Mouse (Mus musculus): Measurements from ENCODE around the gene Slc24a4. TPM values are rescaled to one million over a fixed set of nuclear protein-coding genes. Genes with fewer than 3 reads are reported as not detected.
"Not testable (repeated sequence)": the region's sequence is repeated elsewhere in the genome, so short reads cannot be mapped to it uniquely, and the experiment has no call there.

The Slc24a4 gene
- polyA plus RNA-seq, 1 experiment from 2014 or later = 0.89 TPM

DNA sequence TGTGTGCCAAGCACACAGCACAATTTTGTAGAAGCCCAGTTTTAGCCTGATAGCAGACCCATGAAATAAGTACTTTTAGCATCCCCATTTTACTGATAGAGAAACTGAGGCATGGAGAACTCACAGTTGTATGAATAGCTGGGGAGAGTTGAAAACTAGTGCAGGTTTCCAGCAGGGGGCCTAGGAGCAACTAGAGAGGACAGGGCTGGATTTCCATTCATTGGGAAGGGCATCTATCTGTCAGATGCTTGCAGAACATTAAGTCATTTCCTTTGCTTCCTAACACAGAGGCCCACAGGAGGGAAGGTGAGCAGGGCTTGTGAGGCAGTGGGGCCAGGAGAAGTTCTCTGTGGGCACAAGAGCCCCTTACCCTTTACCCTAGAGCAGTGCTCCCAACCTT lies 126.5 kb downstream of the Slc24a4 start:
- H3K36me3 ChIP-seq = no peaks in the 10 kb centered on the region
- H3K9me3 ChIP-seq = no peaks in the 10 kb centered on the region
- H3K9ac ChIP-seq = no peak overlapping the region
- ATAC-seq (ENCODE audit: low read depth) = no peak
- H3K4me1 ChIP-seq (replicated peaks) = 0 out of 2 replicates have a peak, but pooled peaks cover 4% of the 10 kb centered on the region
- H3K27ac ChIP-seq (replicated peaks) = no peak overlapping the region
- no peak overlapping the region for H3K4me2 ChIP-seq
- no peak overlapping the region for H3K4me3 ChIP-seq
- no peaks in the 10 kb centered on the region for H3K27me3 ChIP-seq

GRCm38 (mm10) chr12:102258522-102259112 lies 130.1 kb downstream of the Slc24a4 start:
- no peaks in the 10 kb centered on the region for H3K27me3 ChIP-seq
- H3K4me3 ChIP-seq = no peak overlapping the region
- ATAC-seq (ENCODE audit: low read depth) = no peak
- no peaks in the 10 kb centered on the region for H3K36me3 ChIP-seq
- no peaks in the 10 kb centered on the region for H3K9me3 ChIP-seq
- no peak overlapping the region for H3K9ac ChIP-seq
- WGBS = 82% methylated on average over 3 of the region's 3 CpGs
- no peak overlapping the region for H3K27ac ChIP-seq (replicated peaks)
- H3K4me2 ChIP-seq = no peak overlapping the region
- H3K4me1 ChIP-seq (replicated peaks) = no peaks in the 10 kb centered on the region

- Histone ChIP-seq H3K9me3 (no peaks in the 10 kb centered on the region), H3K36me3 (no peaks in the 10 kb centered on the region), H3K9ac (no peak overlapping the region), H3K4me3 (no peak overlapping the region), H3K4me1 (replicated peaks) (no peaks in the 10 kb centered on the region), H3K27me3 (no peaks in the 10 kb centered on the region), H3K4me2 (no peak overlapping the region), H3K27ac (replicated peaks) (no peak overlapping the region)
- 70% methylated on average over 8 of the region's 8 CpGs for WGBS
- ATAC-seq (ENCODE audit: low read depth) = no peak; the same call in 1 of the 2 replicates
Measured at GRCm38 (mm10) chr12:102261933-102262396, 133.4 kb downstream of the Slc24a4 start.

DNA sequence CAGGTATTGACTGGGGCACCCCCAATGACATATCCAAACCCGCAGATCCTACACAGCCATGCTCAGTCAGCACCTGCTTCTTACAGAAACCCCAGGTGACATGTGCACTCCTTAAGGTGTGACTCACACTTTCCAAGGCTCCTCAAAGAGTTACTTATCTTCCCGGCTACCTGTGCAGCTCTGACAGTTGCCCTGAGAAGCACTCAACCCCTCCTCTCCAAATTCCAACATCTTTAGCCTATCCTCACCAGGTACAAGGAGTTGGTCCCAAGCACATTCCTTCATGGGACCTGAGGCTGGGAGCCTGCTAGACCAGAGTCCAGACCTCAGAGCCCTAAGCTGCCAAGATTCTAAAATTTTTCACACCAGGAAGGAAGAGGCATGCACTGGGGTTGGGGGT lies 134.3 kb downstream of the Slc24a4 start:
- Histone ChIP-seq H3K4me3 (no peak overlapping the region), H3K9ac (no peak overlapping the region), H3K4me2 (no peak overlapping the region), H3K9me3 (no peaks in the 10 kb centered on the region), H3K36me3 (no peaks in the 10 kb centered on the region), H3K27me3 (no peaks in the 10 kb centered on the region), H3K4me1 (replicated peaks) (no peaks in the 10 kb centered on the region), H3K27ac (replicated peaks) (no peak overlapping the region)
- WGBS = 88% methylated on average over 2 of the region's 2 CpGs
- no peak for ATAC-seq (ENCODE audit: low read depth)

GRCm38 (mm10) chr12:102263249-102263648 lies 134.7 kb downstream of the Slc24a4 start:
- Histone ChIP-seq H3K4me2 (no peak overlapping the region), H3K4me1 (replicated peaks) (no peaks in the 10 kb centered on the region), H3K27me3 (no peaks in the 10 kb centered on the region), H3K27ac (replicated peaks) (no peak overlapping the region), H3K4me3 (no peak overlapping the region), H3K9ac (no peak overlapping the region), H3K36me3 (no peaks in the 10 kb centered on the region), H3K9me3 (no peaks in the 10 kb centered on the region)
- no peak for ATAC-seq (ENCODE audit: low read depth)

- WGBS = 89% methylated on average over 8 of the region's 8 CpGs
- Histone ChIP-seq H3K9ac (no peak overlapping the region), H3K27ac (replicated peaks) (no peak overlapping the region), H3K36me3 (no peaks in the 10 kb centered on the region), H3K9me3 (no peaks in the 10 kb centered on the region), H3K4me3 (no peak overlapping the region), H3K4me1 (replicated peaks) (no peaks in the 10 kb centered on the region), H3K27me3 (no peaks in the 10 kb centered on the region), H3K4me2 (no peak overlapping the region)
- ATAC-seq (ENCODE audit: low read depth) = no peak
Measured at GRCm38 (mm10) chr12:102266433-102266832, 137.9 kb downstream of the Slc24a4 start.

- Histone ChIP-seq H3K27me3 (no peaks in the 10 kb centered on the region), H3K27ac (replicated peaks) (no peak overlapping the region), H3K36me3 (no peaks in the 10 kb centered on the region), H3K9me3 (no peaks in the 10 kb centered on the region), H3K4me2 (no peak overlapping the region), H3K4me1 (replicated peaks) (no peaks in the 10 kb centered on the region), H3K9ac (no peak overlapping the region), H3K4me3 (no peak overlapping the region)
- WGBS = 54% methylated on average over 2 of the region's 2 CpGs
- no peak for ATAC-seq (ENCODE audit: low read depth)
Measured at GRCm38 (mm10) chr12:102269144-102269543, 140.6 kb downstream of the Slc24a4 start.

- H3K27ac ChIP-seq (replicated peaks) = no peak overlapping the region
- H3K27me3 ChIP-seq = no peaks in the 10 kb centered on the region
- H3K4me1 ChIP-seq (replicated peaks) = no peaks in the 10 kb centered on the region
- H3K36me3 ChIP-seq = no peaks in the 10 kb centered on the region
- no peak overlapping the region for H3K9ac ChIP-seq
- no peaks in the 10 kb centered on the region for H3K9me3 ChIP-seq
- no peak overlapping the region for H3K4me3 ChIP-seq
- H3K4me2 ChIP-seq = no peak overlapping the region
- 92% methylated on average over 6 of the region's 6 CpGs for WGBS
- ATAC-seq (ENCODE audit: low read depth) = no peak
Measured at GRCm38 (mm10) chr12:102270776-102271405, 142.4 kb downstream of the Slc24a4 start.

DNA sequence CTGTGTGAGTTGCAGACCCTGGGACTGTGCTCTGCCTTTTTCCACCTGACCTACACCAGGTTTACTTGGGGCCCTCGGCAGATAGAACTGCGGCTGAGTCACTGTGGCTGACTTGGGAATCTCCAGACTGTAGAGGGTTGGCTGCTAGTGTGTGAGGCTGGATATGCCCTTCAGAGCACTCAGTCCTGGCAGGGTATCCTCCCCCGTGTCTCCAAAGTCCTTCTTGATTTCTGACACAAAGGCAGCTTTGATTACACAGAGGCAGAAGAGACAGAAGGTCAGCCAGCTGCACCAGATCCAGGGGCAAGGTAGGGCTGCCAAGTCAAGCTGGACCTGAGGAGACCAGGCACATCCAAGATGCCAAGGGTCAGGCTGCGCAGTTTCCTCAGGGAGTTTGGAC lies 142.9 kb downstream of the Slc24a4 start:
- Histone ChIP-seq H3K36me3 (no peaks in the 10 kb centered on the region), H3K9me3 (no peaks in the 10 kb centered on the region), H3K27ac (replicated peaks) (no peak overlapping the region), H3K4me1 (replicated peaks) (no peaks in the 10 kb centered on the region), H3K4me3 (no peak overlapping the region), H3K27me3 (no peaks in the 10 kb centered on the region), H3K4me2 (no peak overlapping the region), H3K9ac (no peak overlapping the region)
- ATAC-seq (ENCODE audit: low read depth) = no peak
- WGBS = 81% methylated on average over 4 of the region's 4 CpGs

DNA sequence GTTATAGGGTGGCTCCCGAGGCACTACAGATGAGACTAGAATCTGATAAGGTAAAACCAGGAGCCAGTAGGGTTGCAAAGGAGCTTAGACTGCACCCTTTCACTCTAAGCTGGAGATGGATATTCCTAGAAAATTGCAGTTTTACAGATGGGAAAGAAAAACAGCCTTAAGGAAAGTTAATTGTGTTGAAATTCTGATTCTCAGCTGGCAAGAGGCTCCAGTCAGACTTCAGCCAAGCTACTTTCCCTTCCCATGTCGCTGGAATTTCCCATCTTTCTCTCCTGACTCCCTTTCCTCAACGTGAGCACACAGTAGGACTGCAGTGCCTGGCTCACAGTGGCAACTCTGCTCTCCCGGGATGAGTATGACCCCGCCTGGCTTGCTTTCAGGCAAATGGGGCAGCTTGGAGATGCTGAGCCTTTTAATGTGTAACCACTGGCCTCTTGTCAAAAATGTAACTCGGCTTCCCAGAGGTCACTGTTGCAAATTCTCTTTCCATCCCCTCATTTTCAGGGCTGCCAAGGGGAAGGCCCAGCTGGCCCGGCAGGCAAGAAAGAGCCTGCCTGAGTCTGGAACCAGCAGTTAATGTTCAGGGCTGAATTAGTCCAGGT lies 147.4 kb downstream of the Slc24a4 start:
- peaks cover 7% of the 10 kb centered on the region; the same call in 1 of the 2 replicates for H3K27me3 ChIP-seq
- H3K9ac ChIP-seq = no peak overlapping the region
- no peaks in the 10 kb centered on the region for H3K4me1 ChIP-seq (replicated peaks)
- H3K9me3 ChIP-seq = no peaks in the 10 kb centered on the region
- no peak overlapping the region for H3K4me2 ChIP-seq
- no peak overlapping the region for H3K27ac ChIP-seq (replicated peaks)
- no peak overlapping the region for H3K4me3 ChIP-seq
- no peaks in the 10 kb centered on the region for H3K36me3 ChIP-seq
- WGBS = 70% methylated on average over 7 of the region's 7 CpGs
- no peak for ATAC-seq (ENCODE audit: low read depth)

GRCm38 (mm10) chr12:102280290-102280689 lies 151.8 kb downstream of the Slc24a4 start:
- not testable (repeated sequence) for ATAC-seq (ENCODE audit: low read depth); H3K27ac ChIP-seq (replicated peaks)
- 76% methylated on average over 4 of the region's 4 CpGs for WGBS

DNA sequence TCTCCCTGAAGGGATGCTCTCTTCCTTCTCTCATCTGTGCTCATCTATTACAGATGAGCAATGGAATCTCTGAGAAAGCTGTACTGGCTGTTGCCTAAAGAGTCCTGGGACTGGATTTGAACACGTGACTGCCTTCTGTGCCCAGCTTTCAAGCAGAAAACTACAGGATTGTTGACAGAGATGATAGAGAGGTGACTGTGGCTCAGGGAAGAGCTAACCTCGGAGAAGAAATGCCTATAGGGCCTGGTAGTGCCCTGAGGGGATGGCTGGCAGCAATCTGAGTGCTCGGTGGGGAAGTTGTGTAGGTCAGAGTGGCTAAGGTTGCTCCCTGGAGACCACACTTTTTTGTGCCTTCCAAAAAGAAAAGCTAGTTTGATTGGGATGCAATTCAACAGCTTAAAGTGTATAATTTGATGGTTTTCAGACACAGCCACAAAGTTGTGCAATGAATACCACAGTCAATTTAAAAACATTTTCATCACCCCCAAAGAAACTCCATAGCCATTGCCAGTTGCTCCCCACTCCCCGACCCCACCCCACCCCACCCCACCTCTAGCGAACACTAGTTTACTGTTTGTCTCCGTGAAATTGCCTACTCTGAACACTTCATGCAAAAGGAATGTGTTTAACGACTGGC lies 152.5 kb downstream of the Slc24a4 start:
- 35% methylated on average over 7 of the region's 7 CpGs for WGBS
- H3K27ac ChIP-seq (replicated peaks) = no peak overlapping the region
- no peaks in the 10 kb centered on the region for H3K36me3 ChIP-seq
- no peak overlapping the region for H3K4me3 ChIP-seq
- no peak for ATAC-seq (ENCODE audit: low read depth)
- peaks cover 34% of the 10 kb centered on the region for H3K4me1 ChIP-seq (replicated peaks)
- H3K9me3 ChIP-seq = no peaks in the 10 kb centered on the region
- H3K27me3 ChIP-seq = peaks cover 18% of the 10 kb centered on the region
- H3K9ac ChIP-seq = no peak overlapping the region
- no peak overlapping the region for H3K4me2 ChIP-seq

More at GRCm38 (mm10) chr12:102280290-102280689, 151.8 kb downstream of the Slc24a4 start:
- H3K9ac ChIP-seq, H3K4me3 ChIP-seq, H3K36me3 ChIP-seq, H3K4me2 ChIP-seq, H3K9me3 ChIP-seq: not testable (repeated sequence)
- peaks cover 18% of the 10 kb centered on the region for H3K27me3 ChIP-seq
- H3K4me1 ChIP-seq (replicated peaks) = peaks cover 29% of the 10 kb centered on the region
